Mouse (Mus musculus): ENCODE data around the gene Banf2. TPM values are rescaled to one million over a fixed set of nuclear protein-coding genes. Genes with fewer than 3 reads are reported as not detected.

Banf2 gene
- polyA plus RNA-seq, 1 experiment from 2014 or later = not detected

DNA sequence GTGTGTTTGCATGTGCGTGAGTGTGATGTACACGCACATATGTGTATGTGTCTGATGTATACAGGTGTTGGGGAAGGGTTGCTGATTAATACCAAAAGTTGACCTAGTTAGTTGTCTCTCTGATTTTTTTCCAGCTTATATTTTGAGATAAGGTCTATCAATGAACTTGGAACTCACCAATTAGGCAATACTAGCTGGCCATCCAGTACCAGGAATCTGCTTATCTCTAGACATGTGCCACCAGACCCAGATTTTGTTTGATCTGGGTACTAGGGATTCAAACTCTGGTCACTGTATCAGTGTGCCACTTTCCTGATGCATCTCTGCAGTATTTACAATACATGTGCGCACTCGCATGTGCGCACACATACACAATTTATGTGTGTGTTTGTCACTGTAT lies 41.2 kb downstream of the Banf2 start:
- no peak overlapping the region for H3K4me3 ChIP-seq (replicated peaks; ENCODE audit: low read length)
- WGBS = 94% methylated on average over 5 of the region's 5 CpGs
- no peak for ATAC-seq (ENCODE audit: low FRiP score)
- H3K4me1 ChIP-seq (replicated peaks; ENCODE audit: control insufficient read depth, insufficient read depth, low read length) = no peaks in the 10 kb centered on the region
- no peaks in the 10 kb centered on the region for H3K36me3 ChIP-seq (replicated peaks; ENCODE audit: control insufficient read depth, insufficient read depth)
- DNase-seq (ENCODE audit: low spot score) = no peak
- no peak overlapping the region for H3K9ac ChIP-seq
- no peaks in the 10 kb centered on the region for H3K9me3 ChIP-seq (ENCODE audit: control insufficient read depth, low read length)
- no peaks in the 10 kb centered on the region for H3K27me3 ChIP-seq (ENCODE audit: control insufficient read depth, insufficient read depth, low read length)
- no peak overlapping the region for H3K27ac ChIP-seq
- H3K4me2 ChIP-seq (replicated peaks) = no peak overlapping the region

- DNase-seq (ENCODE audit: low spot score) = no peak
- Histone ChIP-seq H3K4me1 (replicated peaks; ENCODE audit: control insufficient read depth, insufficient read depth, low read length) (no peaks in the 10 kb centered on the region), H3K4me2 (replicated peaks) (no peak overlapping the region), H3K9ac (no peak overlapping the region), H3K9me3 (ENCODE audit: control insufficient read depth, low read length) (no peaks in the 10 kb centered on the region), H3K27ac (no peak overlapping the region), H3K4me3 (replicated peaks; ENCODE audit: low read length) (no peak overlapping the region), H3K27me3 (ENCODE audit: control insufficient read depth, insufficient read depth, low read length) (no peaks in the 10 kb centered on the region), H3K36me3 (replicated peaks; ENCODE audit: control insufficient read depth, insufficient read depth) (no peaks in the 10 kb centered on the region)
- no peak for ATAC-seq (ENCODE audit: low FRiP score)
- 85% methylated on average over 2 of the region's 2 CpGs for WGBS
These were observed 43.8 kb downstream of the Banf2 start for GRCm38 (mm10) chr2:144076625-144077024.

GRCm38 (mm10) chr2:144078897-144079296 lies 46.0 kb downstream of the Banf2 start:
- H3K9ac ChIP-seq = no peak overlapping the region
- WGBS = 84% methylated on average over 3 of the region's 3 CpGs

GRCm38 (mm10) chr2:144086183-144086847 lies 53.5 kb downstream of the Banf2 start:
- 30% methylated on average over 18 of the region's 18 CpGs for WGBS
- Histone ChIP-seq H3K36me3 (replicated peaks; ENCODE audit: control insufficient read depth, insufficient read depth) (no peaks in the 10 kb centered on the region), H3K27ac (0 out of 2 replicates have a peak overlapping the region, but pooled peaks have one; percentile 4), H3K9ac (no peak overlapping the region), H3K4me3 (replicated peaks; ENCODE audit: low read length) (no peak overlapping the region), H3K4me2 (replicated peaks) (no peak overlapping the region), H3K4me1 (replicated peaks; ENCODE audit: control insufficient read depth, insufficient read depth, low read length) (no peaks in the 10 kb centered on the region), H3K9me3 (ENCODE audit: control insufficient read depth, low read length) (no peaks in the 10 kb centered on the region), H3K27me3 (ENCODE audit: control insufficient read depth, insufficient read depth, low read length) (no peaks in the 10 kb centered on the region)
- ATAC-seq (ENCODE audit: low FRiP score) (no peak), DNase-seq (ENCODE audit: low spot score) (no peak)

More at GRCm38 (mm10) chr2:144078897-144079296, 46.0 kb downstream of the Banf2 start:
- no peak overlapping the region for H3K4me2 ChIP-seq (replicated peaks)
- H3K9me3 ChIP-seq (ENCODE audit: control insufficient read depth, low read length) = no peaks in the 10 kb centered on the region
- DNase-seq (ENCODE audit: low spot score) (no peak), ATAC-seq (ENCODE audit: low FRiP score) (no peak)
- H3K4me1 ChIP-seq (replicated peaks; ENCODE audit: control insufficient read depth, insufficient read depth, low read length) = no peaks in the 10 kb centered on the region
- no peaks in the 10 kb centered on the region for H3K36me3 ChIP-seq (replicated peaks; ENCODE audit: control insufficient read depth, insufficient read depth)
- no peaks in the 10 kb centered on the region for H3K27me3 ChIP-seq (ENCODE audit: control insufficient read depth, insufficient read depth, low read length)
- H3K27ac ChIP-seq = no peak overlapping the region
- no peak overlapping the region for H3K4me3 ChIP-seq (replicated peaks; ENCODE audit: low read length)

DNA sequence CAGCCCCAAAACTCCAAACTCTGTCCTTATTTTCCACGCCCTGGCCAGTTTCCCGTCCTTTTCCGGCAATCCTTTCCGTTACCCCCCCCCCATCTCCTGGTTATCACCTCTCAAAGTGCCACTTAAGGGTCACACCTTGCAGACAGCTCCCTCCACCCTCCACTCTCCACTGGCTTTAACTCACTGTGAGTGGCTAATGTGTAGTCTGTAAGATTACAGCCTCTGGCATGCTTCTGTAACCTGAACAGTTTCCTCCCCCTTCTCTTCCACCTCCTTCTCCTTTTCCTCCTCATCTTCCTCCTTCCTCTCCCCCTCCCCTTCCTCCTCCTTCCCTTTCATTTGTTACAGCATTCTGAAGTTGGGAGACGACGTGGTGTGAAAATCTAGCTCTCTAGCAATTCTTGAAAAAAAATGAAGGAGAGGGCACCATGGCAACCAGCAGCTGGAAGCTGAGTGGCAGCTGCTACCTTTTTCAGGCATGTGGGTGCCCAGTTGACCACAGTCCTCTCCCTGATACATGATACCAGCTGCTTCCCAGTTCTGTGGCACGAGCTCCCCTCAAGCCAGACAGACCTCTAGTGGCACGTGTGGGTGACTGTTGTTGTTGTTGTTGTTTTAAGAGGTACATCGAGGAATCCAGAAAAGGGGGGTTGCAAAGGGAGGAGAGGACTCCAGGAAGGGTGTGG lies 55.2 kb downstream of the Banf2 start:
- H3K9ac ChIP-seq = no peak overlapping the region
- H3K27ac ChIP-seq = no peak overlapping the region
- no peak for DNase-seq (ENCODE audit: low spot score)
- no peaks in the 10 kb centered on the region for H3K27me3 ChIP-seq (ENCODE audit: control insufficient read depth, insufficient read depth, low read length)
- 64% methylated on average over 9 of the region's 9 CpGs for WGBS
- H3K4me1 ChIP-seq (replicated peaks; ENCODE audit: control insufficient read depth, insufficient read depth, low read length) = no peaks in the 10 kb centered on the region
- H3K4me2 ChIP-seq (replicated peaks) = no peak overlapping the region
- no peak for ATAC-seq (ENCODE audit: low FRiP score)
- no peak overlapping the region for H3K4me3 ChIP-seq (replicated peaks; ENCODE audit: low read length)
- no peaks in the 10 kb centered on the region for H3K36me3 ChIP-seq (replicated peaks; ENCODE audit: control insufficient read depth, insufficient read depth)
- no peaks in the 10 kb centered on the region for H3K9me3 ChIP-seq (ENCODE audit: control insufficient read depth, low read length)

DNA sequence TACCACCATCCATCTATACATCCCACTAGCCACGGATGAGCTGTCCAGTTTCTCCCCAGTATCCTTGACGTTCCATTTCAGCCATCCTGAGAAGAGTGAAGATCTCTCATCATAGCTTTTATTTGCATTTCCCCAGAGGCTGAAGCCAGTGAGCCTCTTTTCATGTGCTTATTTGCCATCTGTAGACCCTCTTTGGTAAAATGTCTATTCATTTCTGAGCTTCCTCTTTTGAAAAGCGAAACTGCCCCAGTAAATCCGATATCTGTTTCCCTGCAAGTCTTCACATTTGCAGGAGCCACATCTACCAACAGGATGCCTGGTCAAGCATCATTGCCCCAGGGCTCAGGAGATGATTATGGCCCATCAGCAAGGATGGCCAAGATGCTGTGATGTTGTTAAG lies 59.9 kb downstream of the Banf2 start:
- Histone ChIP-seq H3K4me2 (replicated peaks) (no peak overlapping the region), H3K4me3 (replicated peaks; ENCODE audit: low read length) (no peak overlapping the region), H3K9ac (no peak overlapping the region), H3K27ac (no peak overlapping the region), H3K4me1 (replicated peaks; ENCODE audit: control insufficient read depth, insufficient read depth, low read length) (no peaks in the 10 kb centered on the region), H3K9me3 (ENCODE audit: control insufficient read depth, low read length) (no peaks in the 10 kb centered on the region), H3K27me3 (ENCODE audit: control insufficient read depth, insufficient read depth, low read length) (no peaks in the 10 kb centered on the region), H3K36me3 (replicated peaks; ENCODE audit: control insufficient read depth, insufficient read depth) (no peaks in the 10 kb centered on the region)
- 67% methylated on average over 4 of the region's 4 CpGs for WGBS
- no peak for DNase-seq (ENCODE audit: low spot score)
- no peak for ATAC-seq (ENCODE audit: low FRiP score)

- Histone ChIP-seq H3K9me3 (ENCODE audit: control insufficient read depth, low read length) (no peaks in the 10 kb centered on the region), H3K36me3 (replicated peaks; ENCODE audit: control insufficient read depth, insufficient read depth) (no peaks in the 10 kb centered on the region), H3K4me3 (replicated peaks; ENCODE audit: low read length) (no peak overlapping the region), H3K27ac (no peak overlapping the region), H3K9ac (no peak overlapping the region), H3K4me2 (replicated peaks) (no peak overlapping the region), H3K27me3 (ENCODE audit: control insufficient read depth, insufficient read depth, low read length) (no peaks in the 10 kb centered on the region), H3K4me1 (replicated peaks; ENCODE audit: control insufficient read depth, insufficient read depth, low read length) (no peaks in the 10 kb centered on the region)
- 52% methylated on average over 1 of the region's 1 CpGs for WGBS
- DNase-seq (ENCODE audit: low spot score) = no peak
- ATAC-seq (ENCODE audit: low FRiP score) = no peak
These were observed 61.9 kb downstream of the Banf2 start for GRCm38 (mm10) chr2:144094721-144095120.

DNA sequence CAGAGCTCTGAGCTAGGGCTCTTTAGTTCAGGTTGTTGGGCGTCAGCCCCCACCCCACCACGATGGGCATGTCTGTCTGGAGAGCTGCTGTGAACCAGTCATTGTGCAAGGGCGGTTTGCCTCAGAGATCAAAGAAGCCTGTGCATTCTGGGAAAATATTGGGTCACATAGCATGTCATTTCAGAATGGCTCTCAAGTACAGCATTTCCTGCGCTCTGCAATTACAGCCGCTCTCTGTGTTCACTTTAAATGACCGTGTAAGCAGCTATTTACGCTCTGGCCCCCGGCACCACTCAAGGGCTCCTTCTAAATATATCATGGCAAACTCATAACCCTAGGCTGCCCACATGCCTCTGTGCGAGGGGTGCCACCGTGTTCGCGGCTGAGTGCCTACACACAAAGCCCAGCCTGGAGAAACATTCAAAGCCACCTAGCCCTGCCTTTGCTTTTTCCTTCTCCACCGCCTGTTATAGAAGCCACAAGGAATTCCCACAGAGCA lies 68.7 kb downstream of the Banf2 start:
- H3K9me3 ChIP-seq (ENCODE audit: control insufficient read depth, low read length) = 0 out of 2 replicates have a peak, but pooled peaks cover 3% of the 10 kb centered on the region
- H3K4me3 ChIP-seq (replicated peaks; ENCODE audit: low read length) = no peak overlapping the region
- WGBS = 29% methylated on average over 13 of the region's 13 CpGs
- no peaks in the 10 kb centered on the region for H3K36me3 ChIP-seq (replicated peaks; ENCODE audit: control insufficient read depth, insufficient read depth)
- H3K4me2 ChIP-seq (replicated peaks) = no peak overlapping the region
- ATAC-seq (ENCODE audit: low FRiP score) (peak; percentile 64; the same call in 1 of the 2 replicates), DNase-seq (ENCODE audit: low spot score) (peak; percentile 28)
- no peak overlapping the region; the same call in 1 of the 2 replicates for H3K27ac ChIP-seq
- H3K9ac ChIP-seq = no peak overlapping the region
- H3K27me3 ChIP-seq (ENCODE audit: control insufficient read depth, insufficient read depth, low read length) = no peaks in the 10 kb centered on the region
- no peaks in the 10 kb centered on the region; the same call in 1 of the 2 replicates for H3K4me1 ChIP-seq (replicated peaks; ENCODE audit: control insufficient read depth, insufficient read depth, low read length)

DNA sequence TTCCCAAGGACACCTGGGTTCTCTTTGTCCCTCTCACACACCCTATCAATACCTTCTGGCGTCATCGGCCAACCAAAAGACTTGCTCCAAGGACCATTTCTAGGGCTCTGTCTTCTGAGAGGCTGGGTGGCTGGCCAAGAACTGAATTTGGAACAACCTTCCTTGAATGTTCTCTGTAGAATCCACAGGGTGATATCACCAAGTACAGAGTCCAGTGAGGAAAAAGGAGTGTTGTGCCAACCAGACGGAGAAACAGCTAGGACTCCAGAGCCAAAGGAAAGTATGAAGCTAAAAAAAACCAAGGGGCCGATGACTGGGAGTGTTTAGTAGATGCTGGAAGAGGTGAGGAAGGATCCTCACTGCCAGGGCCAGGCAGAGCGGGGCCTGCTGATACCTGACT lies 74.5 kb downstream of the Banf2 start:
- ATAC-seq (ENCODE audit: low FRiP score) (no peak), DNase-seq (ENCODE audit: low spot score) (no peak)
- H3K4me2 ChIP-seq (replicated peaks) = no peak overlapping the region
- H3K4me3 ChIP-seq (replicated peaks; ENCODE audit: low read length) = no peak overlapping the region
- no peak overlapping the region for H3K27ac ChIP-seq
- no peak overlapping the region for H3K9ac ChIP-seq
- H3K27me3 ChIP-seq (ENCODE audit: control insufficient read depth, insufficient read depth, low read length) = no peaks in the 10 kb centered on the region
- H3K9me3 ChIP-seq (ENCODE audit: control insufficient read depth, low read length) = no peaks in the 10 kb centered on the region
- H3K36me3 ChIP-seq (replicated peaks; ENCODE audit: control insufficient read depth, insufficient read depth) = no peaks in the 10 kb centered on the region
- no peaks in the 10 kb centered on the region for H3K4me1 ChIP-seq (replicated peaks; ENCODE audit: control insufficient read depth, insufficient read depth, low read length)
- whole genome bisulfite sequencing = 94% methylated on average over 5 of the region's 5 CpGs

Data from hindbrain, embryonic 14.5 days (tissue).